Mouse (Mus musculus) adrenal gland, adult 8-10 months (tissue): ENCODE results near the gene Tmem121. TPM values are rescaled to one million over a fixed set of nuclear protein-coding genes. Genes with fewer than 3 reads are reported as not detected.
"Not testable (repeated sequence)": the region's sequence is repeated elsewhere in the genome, so short reads cannot be mapped to it uniquely, and the experiment has no call there.

Experiments
- DNase-seq: peaks from one replicate; pipeline ENCODE4 v3.0.0; 2022
- total RNA-seq, 4 experiments: library from RNA; stranded (reverse); gene quantifications; 2 replicates each; pipeline ENCODE4 v1.2.4; 2022

Tmem121 gene
- total RNA-seq, 4 experiments from 2014 or later = 5.1 to 13.1 (median 8.4) TPM

DNA sequence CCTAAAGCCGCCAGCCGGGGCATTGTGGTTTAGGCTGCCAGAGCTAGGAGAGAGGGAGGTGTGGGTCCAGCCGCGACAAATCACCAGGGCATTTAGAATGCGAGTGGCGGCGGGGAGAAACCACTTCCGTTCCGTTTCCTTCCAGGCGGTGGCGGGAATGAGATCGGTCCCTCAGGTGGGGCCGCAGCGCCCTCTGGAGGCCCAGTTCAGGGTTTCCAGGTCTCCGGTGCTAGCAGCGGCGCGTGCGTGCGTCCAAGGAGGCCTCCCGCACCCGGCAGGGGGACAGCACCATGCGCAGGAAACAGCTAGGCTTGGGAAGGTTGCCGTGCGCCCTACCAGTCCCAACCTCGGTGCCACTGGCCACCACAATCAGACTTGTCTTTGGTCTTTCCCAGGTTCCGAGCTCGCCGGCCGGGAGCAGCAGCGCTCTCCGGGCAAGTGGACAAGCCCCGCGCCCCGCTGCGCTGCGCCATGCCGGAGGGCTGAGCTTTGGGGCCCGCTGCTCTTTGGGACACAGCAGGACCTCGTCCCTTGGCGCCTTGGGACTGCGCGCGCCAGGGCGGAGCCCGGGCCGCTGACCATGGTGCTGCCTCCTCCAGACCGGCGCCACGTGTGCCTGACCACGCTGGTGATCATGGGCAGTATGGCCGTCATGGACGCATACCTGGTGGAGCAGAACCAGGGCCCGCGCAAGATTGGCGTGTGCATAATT is 2.0 kb downstream of the Tmem121 start:
- peak; percentile 56 for DNase-seq

DNA sequence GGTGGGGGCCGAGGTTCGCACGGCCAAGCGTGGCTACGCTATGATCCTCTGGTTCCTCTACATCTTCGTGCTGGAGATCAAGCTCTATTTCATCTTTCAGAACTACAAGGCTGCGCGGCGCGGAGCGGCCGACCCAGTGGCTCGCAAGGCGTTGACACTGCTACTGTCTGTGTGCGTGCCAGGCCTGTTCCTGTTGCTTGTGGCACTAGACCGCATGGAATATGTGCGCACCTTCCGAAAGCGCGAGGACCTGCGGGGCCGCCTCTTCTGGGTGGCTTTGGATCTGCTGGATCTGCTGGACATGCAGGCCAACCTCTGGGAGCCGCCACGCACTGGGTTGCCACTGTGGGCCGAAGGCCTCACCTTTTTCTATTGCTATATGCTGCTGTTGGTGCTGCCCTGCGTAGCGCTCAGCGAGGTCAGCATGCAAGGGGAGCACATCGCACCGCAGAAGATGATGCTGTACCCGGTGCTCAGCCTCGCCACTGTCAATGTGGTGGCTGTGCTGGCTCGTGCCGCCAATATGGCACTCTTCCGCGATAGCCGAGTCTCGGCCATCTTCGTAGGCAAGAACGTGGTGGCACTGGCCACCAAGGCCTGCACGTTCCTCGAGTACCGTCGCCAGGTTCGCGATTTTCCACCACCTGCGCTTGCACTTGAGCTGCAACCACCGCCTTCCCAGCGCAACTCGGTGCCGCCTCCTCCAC is 2.8 kb downstream of the Tmem121 start:
- no peak for DNase-seq

DNA sequence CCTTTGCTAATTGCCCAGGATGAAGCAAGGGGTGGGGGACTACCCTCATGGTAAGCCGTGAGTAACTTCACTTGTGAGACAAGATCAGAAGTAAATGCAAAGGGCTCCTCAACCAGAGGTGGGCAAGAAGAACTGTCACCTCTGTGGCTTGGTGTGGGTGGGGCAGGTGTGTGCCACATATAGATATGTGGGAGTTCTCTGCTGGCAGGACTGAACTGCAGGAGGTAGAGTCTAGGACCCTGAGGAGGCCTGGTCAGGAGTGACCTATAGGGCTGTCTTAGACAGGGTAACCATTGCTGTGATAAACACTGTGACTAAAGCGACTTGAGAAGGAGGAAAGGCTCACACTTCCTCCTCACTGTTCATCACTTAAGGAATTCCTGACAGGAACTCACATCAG is 7.7 kb downstream of the Tmem121 start:
- no peak for DNase-seq

DNA sequence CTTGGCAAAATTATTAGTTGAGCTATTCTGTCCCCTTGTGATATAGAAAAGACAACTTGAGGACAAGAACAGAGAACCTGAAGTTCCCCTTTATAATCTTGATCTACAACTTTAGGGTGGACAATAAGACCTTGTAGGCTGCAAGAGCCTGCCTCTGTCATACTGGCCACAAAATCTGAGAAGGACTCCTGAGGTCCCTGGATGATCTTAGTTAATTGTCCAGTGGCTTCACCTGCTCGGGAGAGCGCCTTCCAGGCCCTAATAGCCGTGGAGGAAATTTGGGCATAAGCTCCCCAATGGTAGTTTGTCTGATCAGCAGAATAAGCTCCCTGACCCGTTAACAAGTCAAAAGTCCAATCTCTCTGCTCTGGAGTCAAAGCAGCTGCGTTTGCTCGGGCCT is 13.4 kb downstream of the Tmem121 start:
- not testable (repeated sequence) for DNase-seq

DNA sequence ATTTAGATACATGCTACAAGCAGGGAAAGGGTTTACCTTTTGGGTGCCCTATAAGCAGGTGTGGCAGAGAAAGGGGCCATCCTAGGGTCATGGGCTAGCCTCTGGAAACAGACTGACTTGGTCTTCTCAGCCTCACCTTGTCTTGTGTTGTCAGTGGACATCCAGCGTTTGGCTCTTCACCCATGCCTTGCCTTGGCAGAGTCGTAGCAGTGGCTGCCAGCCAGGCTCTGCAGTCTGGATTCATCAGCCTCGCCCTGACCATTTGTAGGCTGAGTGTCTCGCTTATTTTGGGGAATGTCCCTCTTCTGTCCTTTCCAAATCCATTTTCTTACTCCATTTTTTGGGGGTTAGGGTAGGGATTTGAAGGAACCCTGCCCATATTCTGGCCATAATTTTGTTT is 15.6 kb downstream of the Tmem121 start:
- DNase-seq = no peak

DNA sequence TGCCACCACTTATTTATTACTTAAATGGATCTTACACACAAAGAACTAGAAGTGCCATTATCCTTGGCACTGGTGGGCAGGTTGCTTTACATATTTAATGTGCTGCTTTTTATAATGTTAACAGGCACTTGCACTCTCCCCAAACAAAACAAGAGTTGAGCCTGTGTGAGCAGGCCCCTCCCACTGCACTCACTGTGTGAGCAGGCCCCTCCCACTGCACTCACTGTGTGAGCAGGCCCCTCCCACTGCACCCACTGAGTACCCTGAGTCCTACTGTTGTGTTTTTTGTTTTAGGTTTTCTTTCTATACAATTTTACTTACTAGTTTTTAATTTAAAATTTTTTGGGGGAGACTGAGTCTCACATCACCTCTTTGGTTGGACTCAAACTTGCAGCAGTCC is 16.3 kb downstream of the Tmem121 start:
- DNase-seq = no peak

DNA sequence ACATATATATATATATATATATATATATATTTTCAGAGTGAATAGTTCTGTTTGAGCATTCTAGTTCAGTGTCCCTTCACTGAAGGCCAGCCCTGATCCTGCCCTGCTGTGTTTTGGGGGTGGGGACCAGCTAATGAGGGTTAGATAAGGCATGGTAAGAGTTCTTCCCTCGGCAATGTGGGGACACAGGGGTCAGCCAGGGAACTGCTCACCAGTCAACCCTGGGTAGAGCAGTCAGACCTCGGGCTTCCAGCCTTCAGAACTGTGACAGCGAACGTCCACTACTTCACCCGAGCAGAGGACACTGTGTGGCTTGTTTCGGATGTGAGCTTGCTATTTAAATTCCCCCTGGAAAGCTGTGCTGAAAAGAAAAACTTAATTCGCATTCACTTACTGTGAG is 17.8 kb downstream of the Tmem121 start:
- DNase-seq = no peak

- no peak for DNase-seq
Measured at GRCm38 (mm10) chr12:113205251-113205942, 19.7 kb downstream of the Tmem121 start.

GRCm38 (mm10) chr12:113207737-113208136 is 22.0 kb downstream of the Tmem121 start:
- no peak for DNase-seq

- DNase-seq = no peak
Measured at GRCm38 (mm10) chr12:113210586-113211378, 25.1 kb downstream of the Tmem121 start.

- no peak for DNase-seq
Measured at GRCm38 (mm10) chr12:113211772-113212171, 26.0 kb downstream of the Tmem121 start.

DNA sequence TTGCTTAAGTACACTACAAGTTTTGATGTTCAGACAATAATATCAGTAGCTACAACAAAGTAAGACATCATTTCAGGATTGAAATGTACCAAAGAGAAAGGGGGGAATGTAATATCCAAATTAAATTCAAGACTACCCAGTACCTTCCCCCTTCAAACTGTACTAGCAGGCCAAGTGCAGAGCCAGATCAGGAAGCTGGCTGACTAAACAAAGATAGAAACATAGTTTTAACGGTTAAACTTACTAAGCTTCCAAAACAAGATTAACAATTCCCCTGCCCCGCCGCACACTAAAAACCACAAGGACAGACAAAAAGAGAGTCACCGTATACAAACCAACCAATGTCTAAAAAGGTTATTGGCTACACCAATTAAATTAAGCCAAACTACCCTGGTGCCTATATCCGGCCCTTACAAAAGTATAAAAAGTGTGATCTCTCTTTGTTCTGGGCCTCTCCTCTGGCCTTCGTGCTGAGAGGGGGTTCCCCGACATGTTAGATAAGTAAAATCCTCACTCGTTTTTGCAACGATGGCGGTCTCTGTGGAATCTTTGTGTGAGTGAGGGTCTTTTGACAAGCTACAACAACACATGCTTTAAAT is 26.7 kb downstream of the Tmem121 start:
- DNase-seq = no peak

GRCm38 (mm10) chr12:113213226-113213625 is 27.5 kb downstream of the Tmem121 start:
- DNase-seq = no peak

GRCm38 (mm10) chr12:113214072-113214808 is 28.5 kb downstream of the Tmem121 start:
- no peak for DNase-seq

DNA sequence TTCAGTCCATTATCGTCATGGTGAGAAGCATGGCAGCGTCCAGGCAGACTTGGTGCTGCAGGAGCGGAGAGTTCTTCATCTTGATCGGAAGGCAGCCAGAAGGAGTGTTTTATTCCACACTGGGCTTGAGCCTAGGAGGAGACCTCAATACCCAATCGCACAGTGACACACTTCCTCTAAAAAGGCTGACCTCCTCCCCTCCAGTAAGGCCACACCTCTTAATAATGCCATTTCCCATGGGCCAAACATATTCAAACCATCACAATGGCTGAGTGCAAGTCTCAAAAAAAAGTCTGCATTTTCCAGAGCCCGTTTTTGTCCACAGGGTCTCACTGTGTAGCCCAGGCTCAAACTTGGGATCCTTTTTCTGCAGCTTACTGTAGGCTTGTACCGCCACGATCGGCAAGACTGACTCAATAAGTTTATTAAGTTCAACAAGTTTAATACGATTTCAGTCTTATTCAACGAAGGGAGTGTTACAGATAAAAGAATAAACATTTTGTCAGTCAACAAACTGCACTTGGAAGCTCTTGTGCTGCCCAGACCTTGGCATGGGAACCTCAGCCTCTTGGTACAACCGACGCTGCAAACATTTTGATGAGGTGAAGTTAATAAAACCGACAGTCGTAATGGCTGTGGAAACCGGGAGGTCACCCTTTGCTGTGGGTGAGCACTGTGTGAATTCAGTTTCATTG is 29.4 kb downstream of the Tmem121 start:
- DNase-seq = no peak

- no peak for DNase-seq
Measured at GRCm38 (mm10) chr12:113215667-113216346, 30.1 kb downstream of the Tmem121 start.

GRCm38 (mm10) chr12:113217306-113218242 is 31.8 kb downstream of the Tmem121 start:
- no peak for DNase-seq

DNA sequence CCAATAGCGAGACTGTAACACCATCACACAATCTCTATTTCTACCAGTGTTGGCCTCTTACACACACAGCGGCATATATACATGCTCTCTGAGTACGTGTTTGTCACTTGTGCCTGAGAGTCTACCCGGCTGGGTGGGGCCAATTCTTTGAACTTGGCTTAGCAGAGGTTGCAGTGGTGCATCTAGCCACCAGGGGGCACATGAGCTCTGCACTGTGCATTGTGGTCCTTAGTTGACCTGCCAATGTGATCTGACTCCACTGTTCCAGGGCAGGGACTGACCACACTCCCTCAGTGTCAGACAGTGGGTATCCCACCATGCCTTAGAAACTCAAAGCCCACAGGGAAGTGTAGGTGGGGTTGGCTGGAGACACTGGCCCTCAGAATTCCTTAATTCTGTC is 34.1 kb downstream of the Tmem121 start:
- DNase-seq = no peak

DNA sequence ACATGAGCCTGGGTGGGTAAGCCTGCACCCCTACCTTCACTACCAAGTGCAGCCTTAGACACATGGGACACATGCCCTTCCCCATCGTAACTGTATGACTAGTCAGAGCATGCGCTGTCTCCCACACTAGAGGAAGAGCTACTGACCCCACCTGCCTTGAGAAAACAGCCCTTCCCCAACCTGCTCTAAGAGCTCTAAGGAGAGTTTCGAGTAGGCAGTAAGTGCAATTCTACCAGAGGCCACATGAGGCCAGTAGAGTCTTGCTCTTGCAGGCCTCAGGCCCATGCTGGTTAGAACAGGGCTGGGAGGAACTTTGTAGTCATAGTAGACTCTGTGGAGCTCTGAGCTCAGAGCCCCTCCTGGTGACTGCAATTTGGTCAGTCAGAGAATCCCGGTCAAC is 34.7 kb downstream of the Tmem121 start:
- DNase-seq = no peak
